Mouse (Mus musculus): ENCODE measurements at regions not wholly inside any gene's neighbourhood (a gene's known extent, or its start where the extent isn't known, plus 50 kb on each side); places are given as distances from the start of the nearest gene placed in this dataset.

Small RNA genes lying in the stretch of these regions (microRNA-seq; reads per million reads assigned to microRNA genes)
- gene Gm27392 (ENCODE audit: borderline number of aligned reads in 2 of 2) = 0 reads per million in 2 experiments

Measured in heart, postnatal 36 days (tissue).